In the genomic region with DNA sequence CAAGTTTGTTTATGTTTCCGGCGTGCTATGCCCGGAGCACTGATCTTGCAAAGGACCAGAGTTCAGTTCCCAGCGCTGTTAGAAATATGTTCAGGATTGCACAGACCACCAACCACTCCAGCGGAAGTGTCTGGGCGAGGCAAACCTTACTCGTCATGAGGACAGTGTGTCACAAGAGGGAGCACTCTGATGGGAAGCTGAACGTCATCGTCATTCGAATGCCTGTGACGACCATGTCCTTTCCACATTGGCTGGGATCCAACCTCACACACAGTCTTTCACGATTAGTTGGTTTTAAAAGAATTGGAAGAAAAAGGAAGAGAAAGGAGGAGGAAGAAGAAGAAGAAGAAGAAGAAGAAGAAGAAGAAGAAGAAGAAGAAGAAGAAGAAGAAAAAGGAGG, we compare ENCODE assay signal across 14 mouse cellular contexts.
A peak's percentile ranks its signal among the peaks of the same experiment; 100 is the strongest.
DNase-seq lines count a peak whose midpoint lies in the region; ATAC-seq and TF ChIP-seq lines count a peak whose summit lies in the region.
"Had no signal": no experiment of that assay in that cellular context is flagged by ENCODE, and none has a peak within 500 bp of the region (broad histone marks: within the 10 kb centered on the region; RNA-seq: fewer than 3 reads in every experiment).

No protein-coding gene starts in this region.

- DNase-seq in hindbrain, embryonic 11.5 days (ENCODE audit: low spot score), result peak; percentile 25
- no peak for DNase-seq in lung, adult 2 months
- DNase-seq in lung, postnatal 4 days, result no peak
- peak; percentile 40 for DNase-seq in brain, embryonic 14.5 days (ENCODE audit: low read depth)
- peak; percentile 25 for DNase-seq in retina, embryonic 14.5 days (ENCODE audit: low spot score)
- DNase-seq in right cerebral cortex, adult 2 months (ENCODE audit: low spot score in 2 of 2), result no peak
- DNase-seq: adrenal gland, postnatal 36 days; gastrocnemius, adult 2 months; heart, adult 18-20 months; heart, postnatal 14 days had no signal

- H3K4me1 ChIP-seq in hindbrain, embryonic 11.5 days (replicated peaks; ENCODE audit: control insufficient read depth, insufficient read depth, low read length), result no peaks in the 10 kb centered on the region
- H3K4me1 ChIP-seq in hindbrain, embryonic 12.5 days, result no peaks in the 10 kb centered on the region
- H3K4me1 ChIP-seq in lung, adult 2 months (ENCODE audit: control insufficient read depth, insufficient read depth, low read length), result no peaks in the 10 kb centered on the region
- H3K4me1 ChIP-seq: embryonic facial prominence, embryonic 15.5 days had no signal

- H3K27me3 ChIP-seq in hindbrain, embryonic 11.5 days (ENCODE audit: control insufficient read depth, insufficient read depth, low read length), result no peaks in the 10 kb centered on the region
- no peaks in the 10 kb centered on the region for H3K27me3 ChIP-seq in hindbrain, embryonic 12.5 days
- H3K27me3 ChIP-seq: embryonic facial prominence, embryonic 15.5 days had no signal

- TF ChIP-seq POLR2A in lung, adult 2 months (IDR thresholded peaks at IDR 0.05; ENCODE audit: borderline replicate concordance, extremely low read depth, low read depth, low read length), result no peak
- no peak for TF ChIP-seq POLR2A in brain, embryonic 14.5 days (IDR thresholded peaks at IDR 0.05; ENCODE audit: borderline replicate concordance, extremely low read depth, insufficient read depth, insufficient read length, poor library complexity, severe bottlenecking)

- no peak overlapping the region for H3K9ac ChIP-seq in hindbrain, embryonic 11.5 days (ENCODE audit: low read depth, low read length)
- H3K9ac ChIP-seq in hindbrain, embryonic 12.5 days, result no peak overlapping the region
- H3K9ac ChIP-seq: embryonic facial prominence, embryonic 15.5 days had no signal

- no peak overlapping the region for H3K4me3 ChIP-seq in hindbrain, embryonic 11.5 days (ENCODE audit: low read depth, low read length)
- H3K4me3 ChIP-seq in hindbrain, embryonic 12.5 days, result no peak overlapping the region
- H3K4me3 ChIP-seq in lung, adult 2 months (replicated peaks; ENCODE audit: extremely low read depth, low read depth, low read length), result no peak overlapping the region
- H3K4me3 ChIP-seq: embryonic facial prominence, embryonic 15.5 days; gastrocnemius, adult 2 months had no signal

- no peak overlapping the region for H3K4me2 ChIP-seq in hindbrain, embryonic 11.5 days (replicated peaks; ENCODE audit: low read depth, low read length)
- no peak overlapping the region for H3K4me2 ChIP-seq in hindbrain, embryonic 12.5 days (replicated peaks)
- H3K4me2 ChIP-seq: embryonic facial prominence, embryonic 15.5 days had no signal

- 59% methylated on average over 12 of the region's 12 CpGs for WGBS in hindbrain, embryonic 11.5 days
- WGBS in hindbrain, embryonic 12.5 days, result 64% methylated on average over 12 of the region's 12 CpGs
- WGBS in lung, adult 2 months, result 50% methylated on average over 12 of the region's 12 CpGs

- no peaks in the 10 kb centered on the region for H3K9me3 ChIP-seq in hindbrain, embryonic 11.5 days (ENCODE audit: control insufficient read depth, low read length)
- H3K9me3 ChIP-seq in hindbrain, embryonic 12.5 days (replicated peaks), result no peaks in the 10 kb centered on the region
- H3K9me3 ChIP-seq: embryonic facial prominence, embryonic 15.5 days had no signal

- peak; percentile 14; the same call in 1 of the 2 replicates for TF ChIP-seq CTCF in lung, adult 2 months (IDR thresholded peaks at IDR 0.05; ENCODE audit: insufficient read depth, low read length)
- no peak for TF ChIP-seq CTCF in brain, embryonic 14.5 days (IDR thresholded peaks at IDR 0.05; ENCODE audit: borderline replicate concordance, extremely low read depth, insufficient read depth, insufficient read length)

- no peak overlapping the region for H3K27ac ChIP-seq in hindbrain, embryonic 11.5 days (ENCODE audit: low read depth, low read length)
- no peak overlapping the region for H3K27ac ChIP-seq in hindbrain, embryonic 12.5 days
- H3K27ac ChIP-seq: embryonic facial prominence, embryonic 15.5 days; gastrocnemius, adult 2 months had no signal

- no peak for ATAC-seq in hindbrain, embryonic 11.5 days (ENCODE audit: low FRiP score)
- ATAC-seq in hindbrain, embryonic 12.5 days (ENCODE audit: low FRiP score), result no peak
- ATAC-seq: CD4-positive, CD25-positive, alpha-beta regulatory T cell, adult 4 months; forebrain, embryonic 16.5 days had no signal

- H3K36me3 ChIP-seq in hindbrain, embryonic 11.5 days (ENCODE audit: control insufficient read depth, insufficient read depth, low read length), result no peaks in the 10 kb centered on the region
- no peaks in the 10 kb centered on the region for H3K36me3 ChIP-seq in hindbrain, embryonic 12.5 days
- H3K36me3 ChIP-seq: embryonic facial prominence, embryonic 15.5 days had no signal

Comparison
In these comparisons a context has a peak if more than half of its experiments do, and no peak if none do; other contexts are left out.
1. DNase-seq: peak in hindbrain, embryonic 11.5 days (single experiment), brain, embryonic 14.5 days (single experiment) and retina, embryonic 14.5 days (single experiment); none in lung, adult 2 months (single experiment), lung, postnatal 4 days (0 of 2) and right cerebral cortex, adult 2 months (0 of 2).